Mouse (Mus musculus) heart, adult 18-20 months (tissue): ENCODE measurements around the gene Tmem120a. TPM values are rescaled to one million over a fixed set of nuclear protein-coding genes. Genes with fewer than 3 reads are reported as not detected.

Source experiments
- DNase-seq, 2 experiments: peaks; one replicate each; pipeline ENCODE4 v3.0.0; 2021 to 2022; ENCODE audit warnings: mixed read lengths in 1 of 2
- microRNA-seq, 2 experiments: library from miRNA; unstranded; fragments of <30 nt; microRNA quantifications; one replicate each; pipeline ENCODE4 v1.2.0; 2022
- total RNA-seq, 2 experiments: library from RNA; stranded (reverse); gene quantifications; 2 replicates each; pipeline ENCODE4 v1.2.3; 2021

Gene Tmem120a
- total RNA-seq, 2 experiments from 2014 or later, result 14.3 to 16.3 TPM

DNA sequence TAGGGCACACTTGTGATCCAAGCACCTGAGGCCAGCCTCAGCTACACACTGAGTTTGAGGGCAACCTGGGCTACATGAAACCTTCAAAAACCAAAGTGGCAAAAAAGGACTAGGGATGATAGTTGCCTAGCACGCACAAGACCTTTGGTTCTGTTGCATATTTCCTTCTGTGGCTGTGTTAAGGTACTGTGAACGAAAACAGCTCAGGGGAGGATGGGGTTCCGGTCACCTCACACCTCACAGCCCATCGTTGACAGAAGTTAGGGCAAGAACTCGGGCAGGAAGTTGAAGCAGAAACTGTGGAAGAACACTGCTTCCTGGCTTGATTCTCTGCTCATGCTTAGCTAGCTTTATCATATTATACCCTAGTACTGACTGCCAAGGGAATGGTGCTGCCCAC lies 34.5 kb downstream of the Tmem120a start:
- no peak for DNase-seq

DNA sequence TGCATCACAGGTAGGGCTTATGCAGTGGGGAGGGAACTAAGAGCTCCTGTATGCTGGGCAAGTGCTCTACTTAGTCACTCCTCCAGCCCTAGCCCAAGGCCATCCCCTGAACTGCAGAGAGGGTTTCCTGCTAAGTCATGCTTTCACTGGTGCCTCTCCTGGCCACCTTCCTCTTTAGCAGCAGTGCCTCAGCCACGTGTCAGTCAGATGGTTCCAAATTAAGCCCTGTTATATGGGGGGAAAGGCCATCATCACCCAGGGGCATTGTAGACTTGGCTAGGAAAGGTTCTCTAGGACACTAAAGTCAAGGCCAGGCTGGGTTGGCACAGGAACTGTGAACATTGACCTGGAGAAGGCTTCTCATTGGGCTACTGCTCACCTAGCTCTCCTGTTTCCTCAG lies 36.4 kb downstream of the Tmem120a start:
- peak; percentile 72 to 85 for DNase-seq

DNA sequence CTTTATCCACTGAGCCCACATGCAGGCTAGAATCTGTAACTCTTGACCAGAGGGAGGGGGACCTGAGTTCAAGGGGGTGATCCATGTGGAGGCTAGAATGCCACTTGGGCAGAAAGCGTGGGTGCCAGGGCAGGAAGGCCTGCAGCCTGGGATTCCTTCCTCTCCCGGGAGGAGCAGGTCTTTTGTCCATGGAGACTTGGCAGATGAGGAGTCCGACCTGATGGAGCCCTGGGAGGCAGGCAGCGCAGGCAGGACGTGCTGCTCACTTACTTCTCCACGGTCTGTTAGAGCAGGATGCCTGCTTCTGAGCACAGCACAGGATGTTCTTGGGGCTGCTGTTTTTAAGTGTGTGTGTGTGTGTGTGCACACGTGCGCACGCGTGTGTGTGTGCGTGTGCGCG lies 37.2 kb downstream of the Tmem120a start:
- no peak for DNase-seq

DNA sequence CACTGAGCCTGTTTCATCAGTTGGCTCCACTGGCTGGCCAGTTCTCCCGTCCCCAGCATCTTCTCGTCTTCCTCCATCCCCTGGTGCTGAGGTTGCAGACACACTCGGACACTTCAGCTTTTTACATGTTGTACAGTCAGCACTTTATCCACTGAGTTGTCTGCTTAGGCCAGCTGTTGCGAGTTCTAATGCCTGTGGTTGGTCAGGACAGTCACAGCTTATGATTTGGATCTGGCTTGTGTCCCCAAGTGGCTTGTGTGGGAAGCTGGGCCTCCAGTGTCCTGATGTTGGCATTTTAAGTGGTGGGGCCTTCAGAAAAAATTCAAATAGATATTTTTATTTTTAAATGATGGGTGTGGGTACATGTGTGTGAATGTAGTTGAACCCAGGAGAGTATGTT lies 38.9 kb downstream of the Tmem120a start:
- DNase-seq, result no peak

DNA sequence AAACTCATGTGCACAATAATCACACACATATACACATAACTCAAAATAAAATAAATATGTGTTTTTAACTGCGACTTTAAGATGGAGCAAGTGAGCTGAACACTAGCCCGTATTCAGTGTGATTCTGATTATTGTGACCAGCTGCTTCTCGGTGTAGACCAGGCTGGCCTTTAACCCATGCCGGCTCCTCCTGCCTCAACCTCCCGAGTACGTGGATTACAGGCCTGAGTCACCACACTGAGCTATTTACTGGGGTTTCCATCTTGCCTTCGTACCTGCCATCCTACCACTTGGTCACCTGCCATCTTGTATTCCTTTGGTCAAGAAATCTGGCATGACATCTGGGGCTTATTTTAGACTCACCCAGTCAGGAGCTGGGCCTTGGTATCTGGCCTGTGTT lies 40.8 kb downstream of the Tmem120a start:
- no peak for DNase-seq

DNA sequence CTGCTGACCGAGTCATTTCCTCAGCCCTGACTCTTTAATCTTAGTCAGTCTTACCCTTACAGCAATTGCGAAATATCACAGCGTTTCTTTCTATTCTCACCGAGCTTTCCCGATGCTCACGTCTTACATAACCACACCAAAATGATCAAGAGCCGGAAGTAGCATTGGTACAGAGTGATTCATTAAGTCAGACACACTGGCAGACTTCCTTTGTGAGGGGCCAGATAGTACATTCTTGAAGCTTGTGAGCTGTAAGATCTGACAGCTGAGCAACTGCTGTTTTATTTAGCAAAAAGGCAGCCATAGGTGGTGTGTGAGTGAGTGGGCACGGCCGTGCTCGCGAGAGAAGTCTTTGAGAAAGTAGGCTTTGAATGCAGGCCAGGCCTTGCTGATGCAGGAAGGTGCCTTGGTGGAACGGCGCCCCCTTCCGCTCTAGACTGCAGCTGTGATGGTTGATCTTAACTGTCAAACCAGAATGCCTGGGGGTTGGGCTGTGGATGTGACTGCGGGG lies 41.5 kb downstream of the Tmem120a start:
- peak; percentile 58 to 72 for DNase-seq

DNA sequence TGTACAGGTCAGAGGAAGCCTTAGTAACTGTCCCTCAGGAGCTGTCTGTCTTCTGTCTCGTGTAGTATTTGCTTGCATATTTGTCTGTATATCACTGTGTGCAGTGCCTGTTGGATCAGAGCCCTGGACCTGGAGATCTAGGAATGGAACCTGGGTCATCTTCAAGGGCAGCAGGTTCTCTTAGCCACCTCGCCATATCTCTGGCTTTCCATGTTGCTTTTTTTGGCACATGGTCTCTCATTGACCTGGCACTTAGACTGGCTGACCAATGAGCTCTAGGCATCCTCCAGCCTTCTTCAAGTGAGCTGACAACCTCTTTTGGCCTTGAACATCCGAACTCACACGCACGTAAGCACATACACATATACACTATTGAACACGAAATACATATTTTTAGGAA lies 42.1 kb downstream of the Tmem120a start:
- DNase-seq, result peak in 1 of 2 experiments; percentile 66

DNA sequence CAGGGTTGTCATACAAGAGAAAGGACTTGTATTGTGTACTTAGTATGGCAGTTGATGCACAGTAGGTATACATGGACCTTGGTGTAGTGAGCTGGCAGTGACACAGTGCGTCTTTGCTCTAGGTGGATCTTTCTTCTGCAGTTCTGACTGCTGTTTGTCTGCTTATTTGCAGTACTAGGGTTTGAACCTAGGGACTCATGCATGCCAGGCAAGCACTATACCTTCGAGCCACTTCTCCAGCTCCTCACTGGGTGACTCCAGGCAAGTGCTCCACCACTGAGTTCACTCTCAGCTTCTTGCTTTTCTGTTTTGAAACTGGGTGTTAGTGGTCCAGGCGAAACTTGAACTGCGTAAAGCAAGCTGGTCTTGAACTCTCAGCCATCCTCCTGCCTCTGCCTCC lies 42.6 kb downstream of the Tmem120a start:
- DNase-seq, result no peak

DNA sequence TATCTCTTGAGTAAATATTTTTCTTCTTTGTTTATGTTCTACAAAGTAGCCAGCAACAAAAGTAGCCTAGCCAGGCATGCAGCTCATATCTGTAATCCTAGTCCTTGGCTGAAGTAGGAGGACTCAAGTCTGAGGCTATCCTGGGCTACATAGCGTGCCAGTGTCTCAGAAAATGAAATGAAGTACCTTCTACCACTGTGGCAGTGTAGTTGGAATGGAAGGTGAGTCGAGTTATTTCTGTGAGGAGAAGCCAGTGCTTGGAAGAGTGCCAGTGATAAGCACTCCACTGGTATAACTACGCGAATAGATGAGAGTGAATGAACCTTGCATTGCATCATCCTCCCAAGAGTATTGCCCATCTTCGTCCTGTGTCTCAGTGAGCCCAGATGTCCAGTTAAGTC lies 46.5 kb downstream of the Tmem120a start:
- peak; percentile 52 to 58 for DNase-seq

DNA sequence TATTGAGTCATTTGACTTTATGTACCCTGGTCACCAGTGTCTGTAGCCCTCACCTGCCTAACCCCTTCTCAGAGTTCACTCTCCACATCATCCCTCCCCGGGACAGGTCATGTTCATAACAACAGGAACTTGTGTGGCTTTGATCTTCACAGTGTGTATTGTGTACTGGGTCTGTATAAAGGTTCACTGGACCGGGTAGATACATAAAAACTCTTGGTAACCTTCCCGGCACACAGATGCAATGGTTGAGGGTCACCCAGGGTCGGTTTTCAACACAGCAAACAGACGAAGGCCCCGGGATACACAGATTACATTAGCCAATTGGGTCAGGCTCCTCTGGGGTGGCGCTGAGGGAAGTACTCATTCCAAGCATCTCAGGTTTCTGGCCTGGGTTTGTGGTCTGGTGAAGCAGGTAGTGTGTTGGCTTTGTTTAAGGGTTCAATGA lies 48.9 kb downstream of the Tmem120a start:
- no peak for DNase-seq

DNA sequence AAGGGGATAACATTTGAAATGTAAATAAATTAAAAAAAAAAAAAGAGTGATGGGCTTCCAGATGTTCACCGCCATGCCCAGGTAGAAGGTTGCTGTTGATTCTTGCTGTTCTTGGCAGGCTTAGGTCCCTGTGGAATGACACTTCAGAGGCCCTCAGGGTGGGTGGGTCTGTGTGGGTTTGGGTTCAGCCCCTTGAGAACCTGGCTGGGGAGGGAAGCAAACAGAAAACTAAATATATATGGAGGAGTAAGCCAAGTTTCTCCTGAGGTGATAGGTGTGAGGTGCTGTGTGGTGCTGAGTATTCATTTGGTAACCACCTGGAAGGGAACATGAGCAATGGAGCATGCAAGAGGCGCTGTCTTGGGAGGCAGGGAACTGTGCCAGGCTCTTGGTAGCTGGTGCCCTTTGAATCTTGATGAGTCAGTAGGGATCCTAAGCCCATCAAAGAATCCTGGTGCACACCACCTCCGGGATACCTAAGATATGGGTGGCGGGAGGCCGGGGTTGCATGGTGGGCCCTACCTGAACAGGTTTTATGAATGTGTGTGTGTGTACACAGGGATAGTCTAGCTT lies 50.9 kb downstream of the Tmem120a start:
- no peak for DNase-seq

DNA sequence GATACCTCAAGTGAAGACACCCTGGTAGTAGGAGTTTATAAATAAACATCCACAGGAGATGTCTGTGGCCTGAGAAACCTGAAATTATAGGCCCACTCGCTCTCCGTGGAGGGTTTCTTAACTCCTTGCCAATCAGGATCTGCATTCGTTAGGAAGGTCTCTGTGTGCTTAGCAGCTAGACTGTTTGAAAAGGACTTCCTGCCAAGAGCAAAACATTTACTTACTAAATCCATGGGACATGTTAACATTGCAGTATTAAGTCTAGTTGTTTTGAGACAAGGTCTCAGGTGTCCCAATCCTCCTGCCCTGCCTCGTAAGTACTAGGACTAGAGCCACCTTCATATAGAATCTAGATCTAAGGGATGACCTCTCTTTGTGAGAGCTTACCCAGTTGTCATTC lies 53.0 kb downstream of the Tmem120a start:
- no peak for DNase-seq

DNA sequence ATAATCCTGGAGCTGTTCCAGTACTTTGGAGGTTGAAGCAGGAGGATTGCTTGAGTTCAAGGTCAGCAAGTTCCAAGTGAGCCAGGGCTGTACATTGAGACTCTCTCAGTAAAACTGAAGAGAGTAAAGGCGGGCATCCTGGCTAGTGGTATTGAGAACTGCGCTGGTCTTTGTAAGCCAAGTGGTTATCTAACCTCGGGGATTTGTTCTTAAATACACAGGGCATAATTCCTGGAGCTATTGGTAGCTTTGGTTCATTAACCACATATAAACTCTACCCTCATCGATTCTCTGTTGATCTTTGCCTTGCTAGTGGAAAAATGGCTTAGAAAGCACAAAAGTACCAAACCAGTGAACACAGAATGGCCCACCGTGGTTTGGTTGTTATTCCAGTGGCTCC lies 53.8 kb downstream of the Tmem120a start:
- DNase-seq, result no peak

Small RNAs within 50 kb of the gene (microRNA-seq; reads per million reads assigned to microRNA genes)
- gene Mir7034, result 0.54 to 1.1 reads per million in 2 experiments

Other genes with a start within 250 kb of the Tmem120a start
- 10 to 100 TPM; 19.9 to 24.4 TPM for gene Hip1, start 199.3 kb downstream of the Tmem120a start, total RNA-seq
- not detected for gene Ccl26, start 180.9 kb downstream of the Tmem120a start, total RNA-seq
- gene Ccl24, start 171.4 kb downstream of the Tmem120a start, total RNA-seq, result 1 to 10 TPM; 2.3 to 2.7 TPM
- 10 to 100 TPM; 24.2 to 26.8 TPM for gene Rhbdd2, start 111.8 kb downstream of the Tmem120a start, total RNA-seq
- gene Por, start 74.4 kb downstream of the Tmem120a start, total RNA-seq, result 10 to 100 TPM; 66.4 to 82.7 TPM
- not detected for gene Styxl1, start 33.9 kb upstream of the Tmem120a start, total RNA-seq
- 1,000 to 10,000 TPM; 1,865 to 1,976 TPM for gene Mdh2, start 34.0 kb upstream of the Tmem120a start, total RNA-seq
- not detected for gene Srrm3, start 62.4 kb upstream of the Tmem120a start, total RNA-seq
- 100 to 1,000 TPM; 501 to 698 TPM for gene Hspb1, start 143.5 kb upstream of the Tmem120a start, total RNA-seq
- 100 to 1,000 TPM; 285 to 287 TPM for gene Ywhag, start 190.2 kb upstream of the Tmem120a start, total RNA-seq
- under 1 TPM; 0.21 to 0.40 TPM for gene Ssc4d, start 230.1 kb upstream of the Tmem120a start, total RNA-seq
- gene Zp3, start 235.7 kb upstream of the Tmem120a start, total RNA-seq, result not detected